Mouse (Mus musculus): ENCODE results near the gene Klhdc3.

GRCm38 (mm10) chr17:46647279-46647678 is 33.4 kb downstream of the Klhdc3 start:
- TF ChIP-seq POLR2A (IDR thresholded peaks at IDR 0.05; ENCODE audit: low read depth, low read length) (no peak), CTCF (IDR thresholded peaks at IDR 0.05; ENCODE audit: borderline replicate concordance, insufficient read depth, low read length) (no peak)
